Mouse (Mus musculus) adipose tissue, adult 10 weeks (tissue): ENCODE measurements around the gene Vcl. TPM values are rescaled to one million over a fixed set of nuclear protein-coding genes. Genes with fewer than 3 reads are reported as not detected.

Source experiments
- polyA plus RNA-seq: library from polyadenylated mRNA; stranded (reverse); fragments of 350-450 nt; fragmentation: Illumina TruSeq; extraction: RNeasy Lipid Tissue Mini Kit (QIAGEN cat#74804); gene quantifications from one replicate; pipeline ENCODE4 v1.2.3, GENCODE M21; 2014; ENCODE audit warnings: low read depth, low replicate concordance

Gene Vcl
- polyA plus RNA-seq = 71.2 TPM

DNA sequence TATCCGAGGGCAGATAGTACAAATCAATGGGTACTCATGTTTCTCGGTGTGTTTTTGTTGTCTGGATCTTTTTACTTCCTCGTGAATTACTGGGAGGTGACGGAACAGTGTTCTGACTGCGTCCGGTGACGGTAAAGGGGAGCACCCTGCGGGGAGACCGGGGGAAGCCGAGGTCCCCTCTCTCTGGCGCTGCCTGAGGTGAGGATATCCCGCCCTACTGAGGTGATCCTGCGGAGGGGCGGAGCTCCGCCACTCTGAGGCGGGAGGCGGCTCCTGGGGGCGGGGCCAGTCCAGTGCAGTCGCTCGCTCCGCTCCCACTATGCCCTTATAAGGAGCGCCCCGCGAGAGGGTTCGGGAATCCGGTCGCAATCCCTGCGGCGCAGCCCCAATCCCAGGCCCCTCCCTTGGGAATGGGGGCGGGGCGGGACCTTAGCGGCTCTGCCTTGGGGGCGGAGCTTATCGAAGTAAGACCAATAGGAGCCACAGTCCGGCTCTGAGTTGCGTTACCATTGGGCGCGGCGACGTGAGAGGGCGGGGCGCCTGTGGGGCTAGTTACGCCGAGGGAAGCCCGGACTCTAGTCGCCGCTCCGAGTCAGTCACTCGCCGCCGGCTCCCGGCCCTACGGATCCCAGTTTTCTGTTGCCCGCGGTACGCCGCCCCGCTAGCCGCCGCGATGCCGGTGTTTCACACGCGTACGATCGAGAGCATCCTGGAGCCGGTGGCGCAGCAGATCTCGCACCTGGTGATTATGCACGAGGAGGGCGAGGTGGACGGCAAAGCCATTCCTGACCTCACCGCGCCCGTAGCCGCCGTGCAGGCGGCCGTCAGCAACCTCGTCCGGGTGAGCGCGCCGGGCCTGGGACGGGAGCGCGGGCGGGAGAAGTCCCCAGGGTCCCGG lies at the start of gene Vcl:
TSS of gene Vcl (plus strand) at position 551 of the 898 bp plus-strand sequence.

DNA sequence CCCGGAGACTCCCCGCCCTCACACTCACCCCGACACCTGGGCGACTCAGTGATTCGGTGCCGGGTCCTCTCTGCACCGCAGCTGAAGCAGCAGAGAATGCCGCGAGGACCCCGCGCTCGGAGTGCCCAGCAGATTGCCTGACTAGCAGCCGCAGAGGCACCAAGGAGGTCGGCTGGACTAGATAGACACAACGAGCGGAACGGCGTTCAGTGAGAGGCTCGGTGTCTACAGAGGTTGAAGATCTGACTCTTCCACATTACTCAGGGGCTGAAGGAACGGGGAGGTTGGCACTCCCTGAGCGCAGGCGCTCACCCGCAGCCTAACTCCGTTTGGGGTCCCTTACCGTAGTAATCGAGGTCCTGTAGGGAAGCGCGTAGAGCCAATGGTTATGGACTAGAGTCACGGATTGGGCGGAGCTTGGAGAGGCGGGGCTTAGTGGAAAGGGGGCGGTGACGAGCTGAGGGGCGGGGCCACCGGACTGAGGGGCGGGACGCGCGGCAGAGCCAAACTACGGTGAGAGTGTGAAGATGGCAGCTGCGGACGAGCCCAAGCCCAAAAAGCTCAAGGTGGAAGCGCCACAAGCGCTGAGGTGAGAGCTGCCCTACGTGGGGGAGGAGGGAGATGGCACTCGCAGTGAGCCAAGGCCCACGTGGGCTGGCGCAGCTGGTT lies 123.0 kb downstream of the Vcl start, which contains the start of the genes Ap3m1 and Adk:
TSS of gene Ap3m1 (minus strand) at position 397 of the 669 bp plus-strand sequence.
TSS of gene Adk (plus strand) at position 463 of the 669 bp plus-strand sequence.

Other genes starting within 250 kb of the Vcl start
- 11.9 TPM for gene Fut11, start 234.4 kb upstream of the Vcl start, polyA plus RNA-seq
- gene Chchd1, start 226.4 kb upstream of the Vcl start, polyA plus RNA-seq = 77.8 TPM
- 85.3 TPM for gene Zswim8, start 221.8 kb upstream of the Vcl start, polyA plus RNA-seq
- gene Ndst2, start 194.8 kb upstream of the Vcl start, polyA plus RNA-seq = 30.6 TPM
- gene Camk2g, start 135.3 kb upstream of the Vcl start, polyA plus RNA-seq = 33.5 TPM
- gene Plau, start 92.7 kb upstream of the Vcl start, polyA plus RNA-seq = 42.3 TPM
- gene Ap3m1, start 123.1 kb downstream of the Vcl start, polyA plus RNA-seq = 67.1 TPM
- gene Adk, start 123.2 kb downstream of the Vcl start, polyA plus RNA-seq = 78.1 TPM